Mouse (Mus musculus) midbrain, embryonic 12.5 days (tissue): Measurements from ENCODE around the gene Osbpl3. TPM values are rescaled to one million over a fixed set of nuclear protein-coding genes. Genes with fewer than 3 reads are reported as not detected.

Experiments used
- ATAC-seq: fragments of 200-750 bp; cut with Nextera tagmentation; 2 replicates; pipeline ENCODE4 v1.8.0; 2017; ENCODE audit warnings: low read depth, moderate TSS enrichment, moderate library complexity; ENCODE audit not compliant: low FRiP score
- H3K27ac ChIP-seq: fragments of 300-500 bp; sonication (generic); replicated peaks from 2 replicates; pipeline ENCODE4 v1.5.1; 2016; ENCODE audit warnings: mild to moderate bottlenecking
- H3K27me3 ChIP-seq: fragments of 300-500 bp; sonication (generic); 2 replicates; pipeline ENCODE4 v1.6.1; 2016; ENCODE audit warnings: mild to moderate bottlenecking
- H3K36me3 ChIP-seq: fragments of 300-500 bp; sonication (generic); 2 replicates; pipeline ENCODE4 v1.6.1; 2016
- H3K4me1 ChIP-seq: fragments of 300-500 bp; sonication (generic); 2 replicates; pipeline ENCODE4 v1.6.1; 2016
- H3K4me2 ChIP-seq: fragments of 300-500 bp; sonication (generic); replicated peaks from 2 replicates; pipeline ENCODE4 v1.6.1; 2016; ENCODE audit warnings: mild to moderate bottlenecking, moderate library complexity
- H3K4me3 ChIP-seq: fragments of 300-500 bp; sonication (generic); 2 replicates; pipeline ENCODE4 v1.5.1; 2016; ENCODE audit warnings: mild to moderate bottlenecking
- H3K9ac ChIP-seq: fragments of 300-500 bp; sonication (generic); replicated peaks from 2 replicates; pipeline ENCODE4 v1.6.1; 2016; ENCODE audit warnings: mild to moderate bottlenecking, moderate library complexity
- H3K9me3 ChIP-seq: fragments of 300-500 bp; sonication (generic); 2 replicates; pipeline ENCODE4 v1.6.1; 2016; ENCODE audit warnings: mild to moderate bottlenecking
- WGBS: fragments of 180-500 bp; shearing (Covaris S2); methylation state at CpG from one replicate; pipeline ENCODE4 v1.1.7; 2016; 5-methylcytosine and 5-hydroxymethylcytosine counted together
- polyA plus RNA-seq: library from polyadenylated mRNA; unstranded; fragments of >200 nt; fragmentation: Nextera tagmentation; extraction: Ambion mirVana; gene quantifications from 2 replicates; pipeline ENCODE4 v1.2.1, GENCODE M21; 2016

Osbpl3 gene
- polyA plus RNA-seq, 1 experiment from 2014 or later: 9.5 TPM

GRCm38 (mm10) chr6:50419518-50420290, 36.3 kb downstream of the Osbpl3 start:
- H3K4me1 ChIP-seq: peaks cover under 1% of the 10 kb centered on the region; the same call in 1 of the 2 replicates
- no peaks in the 10 kb centered on the region for H3K36me3 ChIP-seq
- no peaks in the 10 kb centered on the region; the same call in 1 of the 2 replicates for H3K9me3 ChIP-seq
- H3K9ac ChIP-seq: no peak overlapping the region
- WGBS: 90% methylated on average over 10 of the region's 10 CpGs
- no peak for ATAC-seq
- H3K27me3 ChIP-seq: no peaks in the 10 kb centered on the region
- H3K4me3 ChIP-seq: no peak overlapping the region
- no peak overlapping the region for H3K4me2 ChIP-seq
- H3K27ac ChIP-seq: no peak overlapping the region

GRCm38 (mm10) chr6:50418951-50419350, 37.0 kb downstream of the Osbpl3 start:
- Histone ChIP-seq H3K27ac (no peak overlapping the region), H3K4me3 (no peak overlapping the region), H3K9me3 (no peaks in the 10 kb centered on the region; the same call in 1 of the 2 replicates), H3K4me1 (peaks cover 5% of the 10 kb centered on the region; the same call in 1 of the 2 replicates), H3K4me2 (no peak overlapping the region), H3K9ac (no peak overlapping the region), H3K27me3 (no peaks in the 10 kb centered on the region), H3K36me3 (no peaks in the 10 kb centered on the region)
- no peak for ATAC-seq
- WGBS: 70% methylated on average over 4 of the region's 4 CpGs

- WGBS: 93% methylated on average over 5 of the region's 5 CpGs
- H3K9ac ChIP-seq: no peak overlapping the region
- H3K27ac ChIP-seq: no peak overlapping the region
- no peaks in the 10 kb centered on the region; the same call in 1 of the 2 replicates for H3K9me3 ChIP-seq
- no peak overlapping the region for H3K4me3 ChIP-seq
- H3K4me1 ChIP-seq: peaks cover 12% of the 10 kb centered on the region
- no peaks in the 10 kb centered on the region for H3K36me3 ChIP-seq
- no peak overlapping the region for H3K4me2 ChIP-seq
- no peak for ATAC-seq
- H3K27me3 ChIP-seq: no peaks in the 10 kb centered on the region
Measured at GRCm38 (mm10) chr6:50416854-50417253, 39.1 kb downstream of the Osbpl3 start.

GRCm38 (mm10) chr6:50415431-50415830, 40.6 kb downstream of the Osbpl3 start:
- no peaks in the 10 kb centered on the region; the same call in 1 of the 2 replicates for H3K9me3 ChIP-seq
- no peak overlapping the region for H3K4me3 ChIP-seq
- H3K27me3 ChIP-seq: no peaks in the 10 kb centered on the region
- no peak overlapping the region for H3K27ac ChIP-seq
- WGBS: 84% methylated on average over 6 of the region's 6 CpGs
- no peaks in the 10 kb centered on the region for H3K36me3 ChIP-seq
- no peak overlapping the region for H3K9ac ChIP-seq
- peaks cover 12% of the 10 kb centered on the region for H3K4me1 ChIP-seq
- ATAC-seq: no peak
- no peak overlapping the region for H3K4me2 ChIP-seq

GRCm38 (mm10) chr6:50414547-50414946, 41.5 kb downstream of the Osbpl3 start:
- peaks cover 12% of the 10 kb centered on the region for H3K4me1 ChIP-seq
- no peak overlapping the region for H3K27ac ChIP-seq
- no peak overlapping the region for H3K4me3 ChIP-seq
- WGBS: 81% methylated on average over 6 of the region's 6 CpGs
- H3K9ac ChIP-seq: no peak overlapping the region
- no peaks in the 10 kb centered on the region for H3K36me3 ChIP-seq
- H3K27me3 ChIP-seq: no peaks in the 10 kb centered on the region
- no peak overlapping the region for H3K4me2 ChIP-seq
- H3K9me3 ChIP-seq: no peaks in the 10 kb centered on the region; the same call in 1 of the 2 replicates
- no peak for ATAC-seq

GRCm38 (mm10) chr6:50413381-50413780, 42.6 kb downstream of the Osbpl3 start:
- H3K4me3 ChIP-seq: no peak overlapping the region
- WGBS: 91% methylated on average over 1 of the region's 1 CpGs
- no peaks in the 10 kb centered on the region for H3K36me3 ChIP-seq
- no peak overlapping the region for H3K4me2 ChIP-seq
- H3K27ac ChIP-seq: no peak overlapping the region
- peaks cover 12% of the 10 kb centered on the region for H3K4me1 ChIP-seq
- no peaks in the 10 kb centered on the region for H3K27me3 ChIP-seq
- no peak overlapping the region for H3K9ac ChIP-seq
- no peak for ATAC-seq
- no peaks in the 10 kb centered on the region; the same call in 1 of the 2 replicates for H3K9me3 ChIP-seq

GRCm38 (mm10) chr6:50412174-50412573, 43.8 kb downstream of the Osbpl3 start:
- Histone ChIP-seq H3K27ac (no peak overlapping the region), H3K9me3 (no peaks in the 10 kb centered on the region), H3K4me2 (no peak overlapping the region), H3K36me3 (no peaks in the 10 kb centered on the region), H3K27me3 (no peaks in the 10 kb centered on the region), H3K4me1 (peaks cover 12% of the 10 kb centered on the region), H3K9ac (no peak overlapping the region), H3K4me3 (no peak overlapping the region)
- no peak for ATAC-seq
- 37% methylated on average over 4 of the region's 4 CpGs for WGBS

GRCm38 (mm10) chr6:50404698-50405097, 51.3 kb downstream of the Osbpl3 start:
- no peak overlapping the region for H3K9ac ChIP-seq
- H3K9me3 ChIP-seq: no peaks in the 10 kb centered on the region
- H3K36me3 ChIP-seq: no peaks in the 10 kb centered on the region
- H3K27ac ChIP-seq: no peak overlapping the region
- no peak overlapping the region for H3K4me3 ChIP-seq
- no peak for ATAC-seq
- 60% methylated on average over 11 of the region's 11 CpGs for WGBS
- H3K4me1 ChIP-seq: no peaks in the 10 kb centered on the region
- H3K27me3 ChIP-seq: no peaks in the 10 kb centered on the region
- H3K4me2 ChIP-seq: no peak overlapping the region

- H3K9me3 ChIP-seq: no peaks in the 10 kb centered on the region
- no peaks in the 10 kb centered on the region for H3K27me3 ChIP-seq
- H3K9ac ChIP-seq: no peak overlapping the region
- H3K4me3 ChIP-seq: no peak overlapping the region
- no peak overlapping the region for H3K27ac ChIP-seq
- 91% methylated on average over 4 of the region's 4 CpGs for WGBS
- no peaks in the 10 kb centered on the region for H3K36me3 ChIP-seq
- no peak for ATAC-seq
- H3K4me1 ChIP-seq: peaks cover 2% of the 10 kb centered on the region; the same call in 1 of the 2 replicates
- no peak overlapping the region for H3K4me2 ChIP-seq
Measured at GRCm38 (mm10) chr6:50403524-50403923, 52.5 kb downstream of the Osbpl3 start.

- no peak for ATAC-seq
- Histone ChIP-seq H3K4me2 (no peak overlapping the region), H3K27ac (no peak overlapping the region), H3K9me3 (no peaks in the 10 kb centered on the region), H3K36me3 (no peaks in the 10 kb centered on the region), H3K27me3 (no peaks in the 10 kb centered on the region), H3K4me3 (no peak overlapping the region), H3K4me1 (peaks cover 2% of the 10 kb centered on the region; the same call in 1 of the 2 replicates), H3K9ac (no peak overlapping the region)
- WGBS: 92% methylated on average over 4 of the region's 4 CpGs
Measured at GRCm38 (mm10) chr6:50402872-50403271, 53.1 kb downstream of the Osbpl3 start.

- Histone ChIP-seq H3K9ac (no peak overlapping the region), H3K9me3 (no peaks in the 10 kb centered on the region), H3K4me3 (no peak overlapping the region), H3K27ac (no peak overlapping the region), H3K4me2 (no peak overlapping the region), H3K27me3 (no peaks in the 10 kb centered on the region), H3K36me3 (no peaks in the 10 kb centered on the region), H3K4me1 (peaks cover 6% of the 10 kb centered on the region; the same call in 1 of the 2 replicates)
- no peak for ATAC-seq
- 87% methylated on average over 6 of the region's 6 CpGs for WGBS
Measured at GRCm38 (mm10) chr6:50400234-50400633, 55.8 kb downstream of the Osbpl3 start.

- no peaks in the 10 kb centered on the region for H3K27me3 ChIP-seq
- 71% methylated on average over 5 of the region's 7 CpGs for WGBS
- no peak overlapping the region for H3K4me2 ChIP-seq
- H3K27ac ChIP-seq: no peak overlapping the region
- H3K4me3 ChIP-seq: no peak overlapping the region
- H3K9ac ChIP-seq: no peak overlapping the region
- no peaks in the 10 kb centered on the region for H3K9me3 ChIP-seq
- H3K36me3 ChIP-seq: no peaks in the 10 kb centered on the region
- H3K4me1 ChIP-seq: peaks cover 6% of the 10 kb centered on the region; the same call in 1 of the 2 replicates
- ATAC-seq: no peak
Measured at GRCm38 (mm10) chr6:50399427-50400195, 56.4 kb downstream of the Osbpl3 start.
